Mouse (Mus musculus) liver, embryonic 16.5 days (tissue): Measurements from ENCODE around the gene Arhgap31. TPM values are rescaled to one million over a fixed set of nuclear protein-coding genes. Genes with fewer than 3 reads are reported as not detected.

Experiments
- ATAC-seq: fragments of 200-750 bp; cut with Nextera tagmentation; 2 replicates; pipeline ENCODE4 v1.8.0; 2017; ENCODE audit warnings: low read depth, mild to moderate bottlenecking, moderate number of reproducible peaks, moderate library complexity
- H3K27ac ChIP-seq: fragments of 300-500 bp; sonication (generic); 2 replicates; pipeline ENCODE4 v1.5.1; 2014; ENCODE audit warnings: mild to moderate bottlenecking, low read length
- H3K27me3 ChIP-seq: fragments of 300-500 bp; sonication (generic); 2 replicates; pipeline ENCODE4 v1.6.1; 2014; ENCODE audit warnings: low read depth, low read length, mixed read lengths; ENCODE audit not compliant: control insufficient read depth, insufficient read depth
- H3K36me3 ChIP-seq: fragments of 300-500 bp; sonication (generic); 2 replicates; pipeline ENCODE4 v1.6.1; 2014; ENCODE audit warnings: mild to moderate bottlenecking; ENCODE audit not compliant: control insufficient read depth, insufficient read depth
- H3K4me1 ChIP-seq: fragments of 300-500 bp; sonication (generic); 2 replicates; pipeline ENCODE4 v1.6.1; 2014; ENCODE audit warnings: low read depth, low read length, mixed read lengths; ENCODE audit not compliant: control insufficient read depth
- H3K4me2 ChIP-seq: fragments of 300-500 bp; sonication (generic); 2 replicates; pipeline ENCODE4 v1.6.1; 2014; ENCODE audit warnings: low read depth, low read length, mixed read lengths
- H3K4me3 ChIP-seq: fragments of 300-500 bp; sonication (generic); 2 replicates; pipeline ENCODE4 v1.5.1; 2014; ENCODE audit warnings: low read depth, mild to moderate bottlenecking, low read length
- H3K9ac ChIP-seq: fragments of 300-500 bp; sonication (generic); 2 replicates; pipeline ENCODE4 v1.6.1; 2014; ENCODE audit warnings: low read depth, low read length
- H3K9me3 ChIP-seq: fragments of 300-500 bp; sonication (generic); replicated peaks from 2 replicates; pipeline ENCODE4 v1.6.1; 2016; ENCODE audit warnings: low read length; ENCODE audit not compliant: control insufficient read depth
- WGBS: fragments of 180-500 bp; shearing (Covaris S2); extraction: QIAGEN DNeasy Blood & Tissue Kit; methylation state at CpG from one replicate; pipeline ENCODE4 v1.1.7; 2014; ENCODE audit not compliant: insufficient replicate concordance; 5-methylcytosine and 5-hydroxymethylcytosine counted together
- polyA plus RNA-seq: library from polyadenylated mRNA; unstranded; fragments of >200 nt; fragmentation: Nextera tagmentation; extraction: Ambion mirVana; gene quantifications from 2 replicates; pipeline ENCODE4 v1.2.1, GENCODE M21; 2015

Arhgap31 gene
- polyA plus RNA-seq, 1 experiment from 2014 or later, result 1.7 TPM

DNA sequence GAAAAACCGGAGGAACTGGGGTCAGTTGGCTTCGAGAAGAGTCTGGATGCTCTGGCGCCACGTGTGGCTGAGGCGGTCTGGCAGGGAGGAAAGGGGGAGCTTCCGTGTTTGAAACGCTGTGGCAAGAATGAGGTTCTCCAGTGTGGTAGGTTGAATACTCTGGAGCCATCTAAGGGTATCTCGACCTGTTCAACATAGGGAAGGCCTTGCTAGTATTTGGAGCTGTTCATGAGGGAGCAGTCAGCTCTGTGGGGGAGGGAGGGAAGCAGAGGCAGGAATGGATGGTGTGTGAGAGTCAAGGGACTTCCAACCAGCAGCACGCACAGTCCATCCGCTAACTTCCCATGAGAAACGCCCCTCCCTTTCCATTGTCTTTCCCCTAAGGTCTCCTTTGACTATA lies 38.2 kb downstream of the Arhgap31 start:
- Histone ChIP-seq H3K4me3 (no peak overlapping the region), H3K27me3 (no peaks in the 10 kb centered on the region), H3K9me3 (no peaks in the 10 kb centered on the region), H3K4me2 (no peak overlapping the region), H3K27ac (no peak overlapping the region), H3K36me3 (no peaks in the 10 kb centered on the region), H3K4me1 (no peaks in the 10 kb centered on the region; the same call in 1 of the 2 replicates), H3K9ac (no peak overlapping the region)
- ATAC-seq, result no peak
- whole genome bisulfite sequencing, result 64% methylated on average over 11 of the region's 11 CpGs

DNA sequence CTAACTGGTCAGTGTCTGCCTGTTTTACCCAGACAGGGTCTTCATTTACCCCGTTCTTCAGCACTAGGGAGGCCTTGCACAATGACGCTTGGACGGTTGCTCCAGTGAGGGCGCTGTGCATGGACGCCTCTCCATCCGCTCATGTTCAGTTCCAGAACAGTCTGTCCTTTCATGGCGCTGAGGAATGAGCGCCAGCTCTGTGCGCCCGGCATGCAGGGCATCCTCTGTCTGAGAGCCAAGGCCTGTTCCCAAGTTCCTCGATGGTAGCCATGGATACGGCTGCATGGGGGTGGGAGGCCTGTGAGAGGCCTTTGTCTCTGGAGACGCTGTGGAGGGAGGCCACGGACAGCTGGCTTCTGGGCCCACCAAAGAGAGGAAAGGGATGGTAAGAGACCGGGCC lies 39.6 kb downstream of the Arhgap31 start:
- Histone ChIP-seq H3K9me3 (no peaks in the 10 kb centered on the region), H3K4me1 (no peaks in the 10 kb centered on the region), H3K27ac (no peak overlapping the region), H3K9ac (no peak overlapping the region), H3K36me3 (no peaks in the 10 kb centered on the region), H3K4me2 (no peak overlapping the region), H3K27me3 (no peaks in the 10 kb centered on the region), H3K4me3 (no peak overlapping the region)
- 76% methylated on average over 15 of the region's 15 CpGs for WGBS
- no peak for ATAC-seq

DNA sequence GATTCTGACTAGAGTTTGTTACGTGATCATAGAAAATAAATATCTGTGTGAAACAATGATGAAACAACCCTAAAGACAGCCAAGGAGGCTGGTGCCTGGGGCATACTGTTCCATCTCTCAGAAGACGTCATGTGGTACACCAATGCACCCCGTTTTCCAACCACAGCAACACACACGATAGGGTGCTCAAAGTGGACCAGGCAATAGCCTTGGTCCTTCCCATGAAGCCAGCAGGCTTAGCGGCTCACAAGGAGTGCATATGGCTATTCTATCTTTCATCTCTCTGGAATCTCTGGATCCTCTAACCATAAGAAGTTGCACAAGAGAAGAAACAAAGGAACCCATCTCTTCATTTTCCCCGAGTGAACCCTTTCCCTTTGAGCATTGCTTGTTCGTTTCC lies 40.1 kb downstream of the Arhgap31 start:
- Histone ChIP-seq H3K4me2 (no peak overlapping the region), H3K9me3 (no peaks in the 10 kb centered on the region), H3K27ac (no peak overlapping the region), H3K27me3 (no peaks in the 10 kb centered on the region), H3K4me1 (no peaks in the 10 kb centered on the region), H3K4me3 (no peak overlapping the region), H3K9ac (no peak overlapping the region), H3K36me3 (no peaks in the 10 kb centered on the region)
- WGBS, result 63% methylated on average over 7 of the region's 7 CpGs
- no peak for ATAC-seq

DNA sequence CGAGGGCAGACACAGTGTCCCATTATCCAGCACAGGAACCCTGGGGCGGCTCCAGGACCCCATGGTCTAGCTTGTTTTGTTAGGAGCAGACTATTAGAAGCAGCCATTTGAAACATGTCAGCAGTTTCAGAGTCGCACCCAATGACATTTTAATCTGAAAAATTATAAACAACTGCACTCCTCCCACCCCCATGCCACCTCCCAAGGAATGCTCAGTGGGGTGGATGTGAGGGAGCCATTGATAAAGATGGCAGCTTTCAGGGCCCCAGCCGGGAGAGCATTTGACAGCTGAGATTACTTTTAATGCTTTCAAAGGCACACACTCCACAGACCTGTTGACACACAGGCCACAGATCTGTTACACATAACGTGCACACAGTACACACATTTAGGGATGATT lies 40.7 kb downstream of the Arhgap31 start:
- H3K27ac ChIP-seq, result no peak overlapping the region
- H3K9ac ChIP-seq, result no peak overlapping the region
- no peak for ATAC-seq
- 60% methylated on average over 5 of the region's 5 CpGs for WGBS
- H3K4me1 ChIP-seq, result no peaks in the 10 kb centered on the region
- no peak overlapping the region for H3K4me2 ChIP-seq
- no peaks in the 10 kb centered on the region for H3K27me3 ChIP-seq
- no peaks in the 10 kb centered on the region for H3K36me3 ChIP-seq
- no peaks in the 10 kb centered on the region for H3K9me3 ChIP-seq
- H3K4me3 ChIP-seq, result no peak overlapping the region

DNA sequence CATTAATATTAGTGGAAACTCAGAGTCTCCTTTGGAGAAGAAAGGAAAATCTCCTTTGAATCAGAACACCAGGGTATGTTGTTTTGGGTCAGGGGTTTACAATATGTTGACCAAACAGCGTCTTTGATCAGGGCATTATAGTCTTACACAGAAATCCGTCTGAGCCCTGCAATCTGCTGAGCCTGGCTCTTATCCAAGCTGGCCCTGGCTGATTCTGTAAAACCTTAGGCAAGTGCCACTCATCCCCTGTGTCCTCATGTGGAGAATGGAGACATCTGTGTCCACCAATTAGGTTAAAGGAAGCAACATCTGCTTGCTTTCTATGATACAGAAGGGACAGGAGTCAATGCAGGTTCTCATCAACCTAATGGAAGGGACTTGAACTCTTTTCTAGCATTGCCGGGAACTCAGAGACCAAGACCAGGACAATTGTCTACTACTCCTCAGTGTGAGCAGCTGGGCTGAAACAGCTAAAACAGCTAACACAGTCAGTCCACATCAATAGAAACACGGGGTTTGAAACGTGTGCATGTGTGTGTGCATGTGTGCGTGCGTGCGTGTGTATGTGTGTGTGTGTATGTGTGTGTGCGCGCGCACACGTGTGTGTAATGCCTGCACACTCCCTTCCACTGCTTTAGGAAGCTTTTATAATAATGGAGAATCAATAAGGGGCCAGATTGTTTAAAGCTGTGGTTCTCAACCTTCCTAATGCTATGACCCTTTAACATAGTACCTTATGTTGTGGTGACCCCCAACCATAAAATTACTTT lies 42.3 kb downstream of the Arhgap31 start:
- 68% methylated on average over 12 of the region's 12 CpGs for WGBS
- no peak overlapping the region for H3K9ac ChIP-seq
- no peaks in the 10 kb centered on the region for H3K36me3 ChIP-seq
- H3K4me3 ChIP-seq, result no peak overlapping the region
- no peaks in the 10 kb centered on the region for H3K4me1 ChIP-seq
- H3K27me3 ChIP-seq, result no peaks in the 10 kb centered on the region
- no peak overlapping the region for H3K4me2 ChIP-seq
- no peak for ATAC-seq
- no peak overlapping the region for H3K27ac ChIP-seq
- H3K9me3 ChIP-seq, result no peaks in the 10 kb centered on the region

DNA sequence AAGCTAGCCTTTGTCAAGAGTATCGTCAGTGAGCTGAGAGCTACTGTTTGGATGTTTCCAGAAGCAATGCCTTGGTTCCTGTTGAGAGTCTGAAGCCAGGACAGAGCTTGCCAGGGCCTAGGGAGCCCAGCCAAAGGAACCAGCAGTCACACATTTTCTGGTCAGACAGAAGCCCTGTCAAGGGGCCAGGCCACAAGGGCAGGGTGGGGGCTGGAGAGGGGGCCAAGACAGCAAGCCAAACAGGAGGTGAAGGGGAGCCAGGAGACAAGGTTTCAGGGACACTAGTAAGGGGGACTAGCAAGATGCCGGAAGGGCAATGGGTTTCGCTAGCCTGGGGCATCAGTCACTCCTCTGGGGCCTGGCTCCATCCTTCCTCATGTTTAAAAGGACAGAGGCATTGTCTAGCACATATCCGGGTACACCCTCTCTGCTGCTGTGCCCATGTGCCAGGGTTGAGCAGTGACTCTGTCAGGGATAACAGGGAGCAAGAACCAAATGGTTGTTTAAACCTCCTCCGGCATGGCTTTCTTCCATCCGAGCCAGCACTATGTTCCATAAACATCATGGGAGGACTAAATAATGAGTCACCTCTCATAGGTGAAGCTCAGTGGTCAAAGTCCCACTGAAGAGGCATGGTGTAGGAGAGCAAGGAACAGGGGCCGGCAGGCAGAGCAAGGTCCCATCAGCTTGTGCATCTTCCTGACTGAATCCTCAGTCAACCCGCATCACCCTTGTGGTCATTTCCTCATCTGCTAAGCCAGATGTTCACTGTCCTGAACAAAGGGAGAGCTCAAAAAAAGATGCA lies 44.0 kb downstream of the Arhgap31 start:
- H3K4me1 ChIP-seq, result no peaks in the 10 kb centered on the region
- no peak overlapping the region for H3K4me2 ChIP-seq
- 60% methylated on average over 8 of the region's 8 CpGs for WGBS
- H3K9ac ChIP-seq, result no peak overlapping the region
- H3K36me3 ChIP-seq, result no peaks in the 10 kb centered on the region
- H3K27ac ChIP-seq, result no peak overlapping the region
- H3K9me3 ChIP-seq, result no peaks in the 10 kb centered on the region
- ATAC-seq, result no peak
- no peaks in the 10 kb centered on the region for H3K27me3 ChIP-seq
- no peak overlapping the region for H3K4me3 ChIP-seq

DNA sequence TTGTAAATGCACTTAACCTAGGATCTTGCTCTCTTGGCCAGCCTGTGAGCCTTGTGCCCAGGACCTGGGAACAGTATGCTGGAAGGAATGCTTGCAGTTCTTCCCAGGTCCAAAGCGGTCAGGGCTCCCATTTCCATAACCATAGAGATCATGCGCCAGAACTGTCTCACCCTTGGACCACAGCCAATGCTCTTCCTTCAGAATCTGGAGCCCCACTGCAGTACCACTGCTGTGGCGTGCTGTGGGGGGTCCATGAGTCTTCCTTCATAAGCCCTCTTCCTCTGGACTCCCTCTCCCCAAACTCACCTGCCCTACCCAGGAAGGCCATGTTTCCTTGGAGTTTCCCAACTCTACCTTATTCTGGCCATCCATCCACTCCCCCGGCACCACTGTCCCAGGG lies 46.6 kb downstream of the Arhgap31 start:
- no peaks in the 10 kb centered on the region for H3K36me3 ChIP-seq
- no peak overlapping the region for H3K4me2 ChIP-seq
- no peak for ATAC-seq
- H3K27ac ChIP-seq, result no peak overlapping the region
- H3K9me3 ChIP-seq, result no peaks in the 10 kb centered on the region
- no peaks in the 10 kb centered on the region for H3K27me3 ChIP-seq
- 64% methylated on average over 4 of the region's 4 CpGs for WGBS
- no peaks in the 10 kb centered on the region for H3K4me1 ChIP-seq
- no peak overlapping the region for H3K9ac ChIP-seq
- no peak overlapping the region for H3K4me3 ChIP-seq

DNA sequence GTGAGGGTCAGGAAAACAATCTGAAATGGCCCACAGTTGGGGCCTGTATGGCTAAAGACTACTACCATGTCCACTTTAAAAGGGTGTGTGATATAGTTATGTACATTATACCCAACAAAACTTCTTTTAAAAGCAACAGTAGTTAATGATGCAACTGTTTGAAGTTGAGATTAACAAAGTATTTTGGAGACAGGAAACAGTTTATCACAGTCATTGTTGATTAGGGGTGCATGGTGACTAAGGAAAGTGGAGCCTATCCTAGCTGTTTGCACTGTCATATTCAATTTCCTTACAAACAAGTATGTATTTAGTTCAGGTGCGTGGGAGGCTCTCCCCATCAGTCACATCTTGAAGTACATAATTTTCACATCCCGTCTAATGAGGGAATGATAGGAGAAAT lies 47.1 kb downstream of the Arhgap31 start:
- 60% methylated on average over 2 of the region's 2 CpGs for WGBS
- ATAC-seq, result no peak
- Histone ChIP-seq H3K4me1 (no peaks in the 10 kb centered on the region), H3K36me3 (no peaks in the 10 kb centered on the region), H3K9ac (no peak overlapping the region), H3K27ac (no peak overlapping the region), H3K4me3 (no peak overlapping the region), H3K4me2 (no peak overlapping the region), H3K9me3 (no peaks in the 10 kb centered on the region), H3K27me3 (no peaks in the 10 kb centered on the region)

DNA sequence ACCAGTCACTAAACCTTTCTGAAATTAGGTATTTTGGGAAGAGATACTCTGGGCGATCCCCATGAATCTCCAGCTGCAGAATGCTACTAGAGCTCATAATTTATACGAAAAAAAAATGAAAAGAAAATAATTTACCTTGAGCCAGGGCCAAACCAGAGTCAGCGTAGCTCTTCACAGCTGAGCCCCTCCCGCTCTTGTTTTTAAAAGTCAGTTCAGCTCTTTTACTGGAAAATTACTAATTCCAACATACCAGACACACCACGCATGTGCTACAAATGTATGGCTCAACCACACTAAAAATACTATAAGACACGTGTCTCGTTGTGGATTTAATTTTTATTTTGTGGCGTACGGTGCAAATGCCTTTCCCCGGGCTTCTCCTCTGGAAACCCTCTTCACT lies 50.5 kb downstream of the Arhgap31 start:
- no peak overlapping the region for H3K4me2 ChIP-seq
- H3K4me3 ChIP-seq, result no peak overlapping the region
- H3K36me3 ChIP-seq, result no peaks in the 10 kb centered on the region
- no peaks in the 10 kb centered on the region for H3K4me1 ChIP-seq
- H3K9ac ChIP-seq, result no peak overlapping the region
- no peak overlapping the region for H3K27ac ChIP-seq
- no peaks in the 10 kb centered on the region for H3K27me3 ChIP-seq
- ATAC-seq, result no peak
- 69% methylated on average over 10 of the region's 10 CpGs for WGBS
- no peaks in the 10 kb centered on the region for H3K9me3 ChIP-seq
